Mouse (Mus musculus): ENCODE results near the gene Babam2. TPM values are rescaled to one million over a fixed set of nuclear protein-coding genes. Genes with fewer than 3 reads are reported as not detected.

Babam2 gene
- polyA plus RNA-seq, 1 experiment from 2014 or later, result 69.4 TPM

GRCm38 (mm10) chr5:31905808-31906207, 208.3 kb downstream of the Babam2 start:
- Histone ChIP-seq H3K4me3 (ENCODE audit: low read length) (no peak overlapping the region), H3K36me3 (ENCODE audit: insufficient read depth, low read length) (no peaks in the 10 kb centered on the region), H3K9ac (replicated peaks; ENCODE audit: low read length) (no peak overlapping the region), H3K9me3 (ENCODE audit: low read length) (no peaks in the 10 kb centered on the region), H3K27me3 (ENCODE audit: insufficient read depth, low read length) (no peaks in the 10 kb centered on the region), H3K4me2 (replicated peaks; ENCODE audit: low read depth, low read length) (no peak overlapping the region), H3K4me1 (ENCODE audit: insufficient read depth, low read length) (0 out of 2 replicates have a peak, but pooled peaks cover 3% of the 10 kb centered on the region), H3K27ac (ENCODE audit: low read length) (no peak overlapping the region)
- WGBS, result 73% methylated on average over 7 of the region's 7 CpGs
- no peak for ATAC-seq (ENCODE audit: low FRiP score, low TSS enrichment)

GRCm38 (mm10) chr5:31906286-31906951, 208.9 kb downstream of the Babam2 start:
- 0 out of 2 replicates have a peak, but pooled peaks cover 3% of the 10 kb centered on the region for H3K4me1 ChIP-seq (ENCODE audit: insufficient read depth, low read length)
- no peaks in the 10 kb centered on the region for H3K36me3 ChIP-seq (ENCODE audit: insufficient read depth, low read length)
- 67% methylated on average over 7 of the region's 7 CpGs for WGBS
- no peak overlapping the region for H3K27ac ChIP-seq (ENCODE audit: low read length)
- ATAC-seq (ENCODE audit: low FRiP score, low TSS enrichment), result 0 out of 2 replicates have a peak, but pooled peaks have one; percentile 51
- no peak overlapping the region for H3K9ac ChIP-seq (replicated peaks; ENCODE audit: low read length)
- no peak overlapping the region for H3K4me2 ChIP-seq (replicated peaks; ENCODE audit: low read depth, low read length)
- H3K27me3 ChIP-seq (ENCODE audit: insufficient read depth, low read length), result no peaks in the 10 kb centered on the region
- no peak overlapping the region for H3K4me3 ChIP-seq (ENCODE audit: low read length)
- H3K9me3 ChIP-seq (ENCODE audit: low read length), result no peaks in the 10 kb centered on the region

- Histone ChIP-seq H3K4me2 (replicated peaks; ENCODE audit: low read depth, low read length) (no peak overlapping the region), H3K27ac (ENCODE audit: low read length) (no peak overlapping the region), H3K9me3 (ENCODE audit: low read length) (no peaks in the 10 kb centered on the region)
Observed at GRCm38 (mm10) chr5:31907959-31908358, 210.5 kb downstream of the Babam2 start.

DNA sequence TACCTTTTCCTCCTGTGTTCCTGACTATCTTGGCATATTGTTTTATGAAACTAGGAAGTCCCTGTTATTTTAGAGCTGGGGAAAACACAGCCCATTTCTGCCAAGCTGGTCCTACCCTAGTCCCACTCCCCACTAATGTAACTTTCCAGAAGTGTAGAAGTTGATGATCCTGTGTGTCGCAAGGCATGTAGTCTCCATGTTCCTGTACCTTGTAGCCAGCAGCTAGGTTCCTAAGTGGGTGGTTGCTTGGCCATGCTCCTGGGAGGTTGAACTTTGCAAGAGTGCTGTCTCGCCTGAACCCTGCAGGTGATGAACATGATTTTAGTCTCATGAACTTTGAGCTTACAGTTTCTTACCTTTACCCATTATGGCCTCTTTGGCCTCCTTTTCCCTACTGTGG, 211.3 kb downstream of the Babam2 start:
- Histone ChIP-seq H3K9ac (replicated peaks; ENCODE audit: low read length) (no peak overlapping the region), H3K4me3 (ENCODE audit: low read length) (no peak overlapping the region), H3K27ac (ENCODE audit: low read length) (no peak overlapping the region), H3K36me3 (ENCODE audit: insufficient read depth, low read length) (no peaks in the 10 kb centered on the region), H3K27me3 (ENCODE audit: insufficient read depth, low read length) (no peaks in the 10 kb centered on the region), H3K4me2 (replicated peaks; ENCODE audit: low read depth, low read length) (no peak overlapping the region), H3K4me1 (ENCODE audit: insufficient read depth, low read length) (no peaks in the 10 kb centered on the region), H3K9me3 (ENCODE audit: low read length) (no peaks in the 10 kb centered on the region)
- no peak for ATAC-seq (ENCODE audit: low FRiP score, low TSS enrichment)
- 92% methylated on average over 2 of the region's 2 CpGs for WGBS

More at GRCm38 (mm10) chr5:31907959-31908358, 210.5 kb downstream of the Babam2 start:
- 82% methylated on average over 2 of the region's 2 CpGs for WGBS
- Histone ChIP-seq H3K4me1 (ENCODE audit: insufficient read depth, low read length) (0 out of 2 replicates have a peak, but pooled peaks cover under 1% of the 10 kb centered on the region), H3K4me3 (ENCODE audit: low read length) (no peak overlapping the region), H3K27me3 (ENCODE audit: insufficient read depth, low read length) (no peaks in the 10 kb centered on the region), H3K36me3 (ENCODE audit: insufficient read depth, low read length) (no peaks in the 10 kb centered on the region), H3K9ac (replicated peaks; ENCODE audit: low read length) (no peak overlapping the region)
- no peak for ATAC-seq (ENCODE audit: low FRiP score, low TSS enrichment)

DNA sequence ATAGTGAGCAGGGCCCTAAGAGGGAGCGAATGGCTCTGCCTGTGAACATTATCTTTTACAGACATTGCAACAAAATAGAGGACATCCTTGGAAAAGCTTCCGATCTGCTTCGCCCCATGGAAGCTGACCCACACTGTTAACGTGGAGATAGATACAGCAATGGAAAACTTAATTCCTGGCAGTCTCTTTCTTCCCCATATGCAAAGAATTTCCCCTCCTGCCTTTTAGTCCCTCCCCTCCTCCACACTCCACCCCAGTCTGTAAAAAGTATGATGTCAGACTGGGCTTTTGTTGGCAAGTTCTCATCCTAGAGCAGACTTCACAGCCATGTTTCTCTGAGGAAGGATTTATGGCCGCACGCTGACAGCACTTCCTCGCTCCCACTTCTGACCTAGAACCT, 218.8 kb downstream of the Babam2 start:
- Histone ChIP-seq H3K27ac (ENCODE audit: low read length) (no peak overlapping the region), H3K9ac (replicated peaks; ENCODE audit: low read length) (no peak overlapping the region), H3K4me3 (ENCODE audit: low read length) (no peak overlapping the region), H3K4me2 (replicated peaks; ENCODE audit: low read depth, low read length) (no peak overlapping the region), H3K4me1 (ENCODE audit: insufficient read depth, low read length) (peaks cover 8% of the 10 kb centered on the region), H3K27me3 (ENCODE audit: insufficient read depth, low read length) (no peaks in the 10 kb centered on the region), H3K9me3 (ENCODE audit: low read length) (no peaks in the 10 kb centered on the region), H3K36me3 (ENCODE audit: insufficient read depth, low read length) (no peaks in the 10 kb centered on the region)
- 52% methylated on average over 7 of the region's 7 CpGs for WGBS
- 0 out of 2 replicates have a peak, but pooled peaks have one; percentile 46 for ATAC-seq (ENCODE audit: low FRiP score, low TSS enrichment)

DNA sequence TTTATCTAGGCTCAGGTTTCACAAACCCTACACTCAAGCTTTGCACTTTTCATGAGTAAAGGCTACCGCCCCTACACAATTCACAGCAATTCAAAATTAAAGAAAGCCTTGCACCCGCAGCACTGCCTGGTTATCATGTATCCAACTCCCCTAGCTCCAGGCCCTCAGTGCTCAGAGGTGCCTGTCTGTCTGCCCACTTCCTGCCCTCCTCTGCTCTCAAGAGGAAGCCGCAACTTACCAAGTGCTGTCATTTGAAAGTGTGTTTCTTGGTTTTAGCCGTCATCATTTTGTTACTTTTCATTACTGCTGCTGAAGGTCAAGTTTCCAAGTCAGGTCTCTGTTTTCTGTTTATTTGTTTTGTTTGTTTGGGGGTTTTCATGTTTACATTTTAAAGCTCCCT, 221.1 kb downstream of the Babam2 start:
- Histone ChIP-seq H3K4me2 (replicated peaks; ENCODE audit: low read depth, low read length) (no peak overlapping the region), H3K9me3 (ENCODE audit: low read length) (no peaks in the 10 kb centered on the region), H3K36me3 (ENCODE audit: insufficient read depth, low read length) (no peaks in the 10 kb centered on the region), H3K27me3 (ENCODE audit: insufficient read depth, low read length) (no peaks in the 10 kb centered on the region), H3K4me3 (ENCODE audit: low read length) (no peak overlapping the region), H3K4me1 (ENCODE audit: insufficient read depth, low read length) (peaks cover 8% of the 10 kb centered on the region), H3K27ac (ENCODE audit: low read length) (no peak overlapping the region), H3K9ac (replicated peaks; ENCODE audit: low read length) (no peak overlapping the region)
- no peak for ATAC-seq (ENCODE audit: low FRiP score, low TSS enrichment)
- WGBS, result 74% methylated on average over 4 of the region's 4 CpGs

DNA sequence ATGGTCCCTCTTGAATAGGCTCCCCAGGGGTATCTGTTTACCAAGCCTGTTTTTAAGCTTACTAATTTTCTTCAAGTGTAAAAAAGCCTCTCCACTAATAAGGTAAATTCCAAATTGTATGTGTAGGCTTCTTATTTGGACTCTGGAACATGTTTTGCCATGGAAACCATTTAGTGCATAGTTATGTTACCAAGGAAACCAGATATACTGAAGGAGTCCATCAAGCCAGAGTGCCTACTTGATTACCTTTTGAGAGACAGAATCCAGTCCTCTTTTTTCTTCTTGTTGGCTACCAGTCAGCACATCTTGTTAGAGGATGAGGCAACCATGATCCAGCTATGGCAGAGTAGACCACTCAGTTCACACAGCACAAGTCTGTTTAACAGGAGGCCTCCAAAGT, 222.6 kb downstream of the Babam2 start:
- no peaks in the 10 kb centered on the region for H3K36me3 ChIP-seq (ENCODE audit: insufficient read depth, low read length)
- no peak overlapping the region for H3K4me2 ChIP-seq (replicated peaks; ENCODE audit: low read depth, low read length)
- H3K9ac ChIP-seq (replicated peaks; ENCODE audit: low read length), result no peak overlapping the region
- H3K4me3 ChIP-seq (ENCODE audit: low read length), result no peak overlapping the region
- ATAC-seq (ENCODE audit: low FRiP score, low TSS enrichment), result no peak
- peaks cover 8% of the 10 kb centered on the region for H3K4me1 ChIP-seq (ENCODE audit: insufficient read depth, low read length)
- H3K27ac ChIP-seq (ENCODE audit: low read length), result no peak overlapping the region
- no peaks in the 10 kb centered on the region for H3K9me3 ChIP-seq (ENCODE audit: low read length)
- no peaks in the 10 kb centered on the region for H3K27me3 ChIP-seq (ENCODE audit: insufficient read depth, low read length)

DNA sequence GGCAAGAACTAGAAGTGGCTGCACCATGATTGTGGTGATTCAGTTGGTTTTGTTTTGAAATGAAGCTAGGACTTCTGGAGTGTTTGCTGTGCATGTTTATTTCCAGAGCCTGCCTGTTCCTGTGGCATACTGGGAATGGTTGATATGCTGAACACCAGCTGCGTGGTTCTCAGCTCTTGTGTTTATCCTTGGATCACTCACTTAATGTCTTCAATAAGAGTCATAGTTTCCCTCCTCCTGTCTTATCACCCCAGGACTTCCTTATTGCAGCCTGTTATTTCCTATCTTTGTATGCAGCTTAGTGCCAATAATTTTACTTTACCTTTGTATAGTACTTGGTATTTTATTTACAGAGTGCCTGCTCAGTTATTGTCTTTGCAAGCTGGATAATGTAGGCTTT, 223.4 kb downstream of the Babam2 start:
- ATAC-seq (ENCODE audit: low FRiP score, low TSS enrichment), result no peak
- Histone ChIP-seq H3K4me2 (replicated peaks; ENCODE audit: low read depth, low read length) (no peak overlapping the region), H3K36me3 (ENCODE audit: insufficient read depth, low read length) (no peaks in the 10 kb centered on the region), H3K4me3 (ENCODE audit: low read length) (no peak overlapping the region), H3K27me3 (ENCODE audit: insufficient read depth, low read length) (no peaks in the 10 kb centered on the region), H3K9me3 (ENCODE audit: low read length) (no peaks in the 10 kb centered on the region), H3K27ac (ENCODE audit: low read length) (no peak overlapping the region), H3K4me1 (ENCODE audit: insufficient read depth, low read length) (peaks cover 8% of the 10 kb centered on the region), H3K9ac (replicated peaks; ENCODE audit: low read length) (no peak overlapping the region)
- 70% methylated on average over 1 of the region's 1 CpGs for WGBS

DNA sequence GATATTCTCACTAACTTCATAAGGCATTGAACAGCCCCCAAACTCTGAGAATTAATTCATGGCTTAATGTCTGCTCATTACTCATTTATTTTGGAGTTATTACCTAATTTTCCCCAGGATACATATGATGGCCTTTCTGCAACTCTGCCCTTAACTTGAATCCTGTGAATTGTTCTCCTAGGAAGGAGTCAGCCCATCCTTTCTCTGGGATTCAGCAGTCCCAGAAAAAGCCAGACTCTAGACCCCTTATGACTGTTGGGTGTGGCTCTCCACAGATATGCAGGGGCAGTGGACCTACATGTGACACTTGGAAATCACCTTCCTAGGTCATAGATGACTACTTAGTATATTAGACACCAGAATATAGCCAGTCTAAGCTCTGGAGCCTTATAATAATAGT, 226.6 kb downstream of the Babam2 start:
- H3K4me3 ChIP-seq (ENCODE audit: low read length), result no peak overlapping the region

DNA sequence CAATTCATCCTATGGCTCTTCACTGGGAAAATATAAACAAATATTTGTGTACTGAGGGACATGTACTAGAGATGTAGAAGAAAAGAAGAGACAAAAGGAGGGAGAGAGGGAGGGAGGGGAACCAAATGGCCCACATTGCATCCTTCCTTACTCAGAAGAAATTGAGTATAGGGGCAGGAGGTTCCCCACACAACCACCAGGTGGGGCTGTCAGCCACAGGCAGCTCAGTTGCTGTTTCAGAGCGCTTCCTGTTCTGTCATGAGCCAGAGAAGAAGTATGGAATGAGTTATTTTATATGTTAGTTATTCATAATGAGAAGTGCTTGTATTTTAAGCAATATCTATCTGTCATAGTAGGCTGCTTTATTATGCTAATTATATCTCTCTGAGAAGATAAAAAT, 229.1 kb downstream of the Babam2 start:
- ATAC-seq (ENCODE audit: low FRiP score, low TSS enrichment), result no peak
- no peaks in the 10 kb centered on the region; the same call in 1 of the 2 replicates for H3K9me3 ChIP-seq (ENCODE audit: low read length)
- H3K9ac ChIP-seq (replicated peaks; ENCODE audit: low read length), result no peak overlapping the region
- no peaks in the 10 kb centered on the region for H3K27me3 ChIP-seq (ENCODE audit: insufficient read depth, low read length)
- H3K4me2 ChIP-seq (replicated peaks; ENCODE audit: low read depth, low read length), result no peak overlapping the region
- H3K36me3 ChIP-seq (ENCODE audit: insufficient read depth, low read length), result no peaks in the 10 kb centered on the region
- WGBS, result 97% methylated on average over 1 of the region's 1 CpGs
- no peak overlapping the region for H3K4me3 ChIP-seq (ENCODE audit: low read length)
- H3K27ac ChIP-seq (ENCODE audit: low read length), result no peak overlapping the region
- peaks cover 2% of the 10 kb centered on the region; the same call in 1 of the 2 replicates for H3K4me1 ChIP-seq (ENCODE audit: insufficient read depth, low read length)

More for the DNA sequence above, 226.6 kb downstream of the Babam2 start:
- Histone ChIP-seq H3K27ac (ENCODE audit: low read length) (no peak overlapping the region), H3K9ac (replicated peaks; ENCODE audit: low read length) (no peak overlapping the region), H3K4me1 (ENCODE audit: insufficient read depth, low read length) (no peaks in the 10 kb centered on the region), H3K9me3 (ENCODE audit: low read length) (no peaks in the 10 kb centered on the region; the same call in 1 of the 2 replicates), H3K27me3 (ENCODE audit: insufficient read depth, low read length) (no peaks in the 10 kb centered on the region), H3K36me3 (ENCODE audit: insufficient read depth, low read length) (no peaks in the 10 kb centered on the region), H3K4me2 (replicated peaks; ENCODE audit: low read depth, low read length) (no peak overlapping the region)
- no peak for ATAC-seq (ENCODE audit: low FRiP score, low TSS enrichment)
